Mouse (Mus musculus) limb, embryonic 10.5 days (tissue): ENCODE measurements around the gene Gm3045. TPM values are rescaled to one million over a fixed set of nuclear protein-coding genes. Genes with fewer than 3 reads are reported as not detected.

Source experiments
- DNase-seq: peaks from one replicate; pipeline ENCODE4 v3.0.0-alpha.2; 2017; ENCODE audit warnings: low spot score
- H3K27ac ChIP-seq: fragments of 300-500 bp; sonication (generic); 2 replicates; pipeline ENCODE4 v1.5.1; 2016; ENCODE audit warnings: mild to moderate bottlenecking
- H3K27me3 ChIP-seq: fragments of 300-500 bp; sonication (generic); 2 replicates; pipeline ENCODE4 v1.6.1; 2016; ENCODE audit warnings: low read depth, mild to moderate bottlenecking; ENCODE audit not compliant: poor library complexity, severe bottlenecking
- H3K36me3 ChIP-seq: fragments of 300-500 bp; sonication (generic); 2 replicates; pipeline ENCODE4 v1.6.1; 2016; ENCODE audit warnings: mild to moderate bottlenecking, moderate library complexity
- H3K4me1 ChIP-seq: fragments of 300-500 bp; sonication (generic); 2 replicates; pipeline ENCODE4 v1.6.1; 2016
- H3K4me3 ChIP-seq: fragments of 300-500 bp; sonication (generic); 2 replicates; pipeline ENCODE4 v1.5.1; 2016; ENCODE audit warnings: mild to moderate bottlenecking, moderate library complexity
- H3K9me3 ChIP-seq: fragments of 300-500 bp; sonication (generic); replicated peaks from 2 replicates; pipeline ENCODE4 v1.6.1; 2016; ENCODE audit warnings: mild to moderate bottlenecking
- whole genome bisulfite sequencing: fragments of 180-500 bp; shearing (Covaris S2); methylation state at CpG from one replicate; pipeline ENCODE4 v1.1.7; 2016; 5-methylcytosine and 5-hydroxymethylcytosine counted together
- polyA plus RNA-seq: library from polyadenylated mRNA; unstranded; fragments of >200 nt; fragmentation: Nextera tagmentation; extraction: Ambion mirVana; gene quantifications from 2 replicates; pipeline ENCODE4 v1.2.1, GENCODE M21; 2016

Gm3045 gene
- polyA plus RNA-seq: not detected in 2 replicates

- no peaks in the 10 kb centered on the region for H3K36me3 ChIP-seq
- H3K4me3 ChIP-seq: no peak within 1 kb of the TSS
- H3K9me3 ChIP-seq: no peaks in the 10 kb centered on the region
- 75% methylated on average over 4 of the region's 4 CpGs for WGBS
- H3K27ac ChIP-seq: no peak within 1 kb of the TSS
- peaks cover 32% of the 10 kb centered on the region for H3K4me1 ChIP-seq
- no peak for DNase-seq
- H3K27me3 ChIP-seq: peaks cover 43% of the 10 kb centered on the region
Observed at GRCm38 (mm10) chr13:56426365-56426764, at the start of gene Gm3045. Gm3045 (plus strand) TSS chr13:56426594.

- no peaks in the 10 kb centered on the region for H3K36me3 ChIP-seq
- H3K4me1 ChIP-seq: peaks cover 47% of the 10 kb centered on the region
- peak overlapping the region; percentile 82 for H3K27ac ChIP-seq
- H3K9me3 ChIP-seq: no peaks in the 10 kb centered on the region
- peak; percentile 71 for DNase-seq
- H3K27me3 ChIP-seq: no peaks in the 10 kb centered on the region
- WGBS: 23% methylated on average over 14 of the region's 14 CpGs
- H3K4me3 ChIP-seq: 0 out of 2 replicates have a peak overlapping the region, but pooled peaks have one; percentile 4
Observed at GRCm38 (mm10) chr13:56380855-56381685, 45.3 kb upstream of the Gm3045 start.

- Histone ChIP-seq H3K27ac (peak overlapping the region; percentile 64; the same call in 1 of the 2 replicates), H3K36me3 (no peaks in the 10 kb centered on the region), H3K27me3 (no peaks in the 10 kb centered on the region), H3K4me3 (no peak overlapping the region), H3K9me3 (no peaks in the 10 kb centered on the region), H3K4me1 (peaks cover 61% of the 10 kb centered on the region)
- WGBS: 84% methylated on average over 3 of the region's 3 CpGs
- no peak for DNase-seq
Observed at GRCm38 (mm10) chr13:56383406-56383805, 43.0 kb upstream of the Gm3045 start.

GRCm38 (mm10) chr13:56386411-56386810 is 40.0 kb upstream of the Gm3045 start:
- Histone ChIP-seq H3K27me3 (no peaks in the 10 kb centered on the region), H3K9me3 (no peaks in the 10 kb centered on the region), H3K27ac (peak overlapping the region; percentile 56; the same call in 1 of the 2 replicates), H3K4me3 (no peak overlapping the region), H3K36me3 (no peaks in the 10 kb centered on the region), H3K4me1 (peaks cover 37% of the 10 kb centered on the region)
- DNase-seq: no peak
- 62% methylated on average over 9 of the region's 9 CpGs for WGBS

GRCm38 (mm10) chr13:56387374-56387773 is 39.0 kb upstream of the Gm3045 start:
- WGBS: 64% methylated on average over 5 of the region's 5 CpGs
- Histone ChIP-seq H3K27me3 (no peaks in the 10 kb centered on the region), H3K4me3 (no peak overlapping the region), H3K36me3 (no peaks in the 10 kb centered on the region), H3K9me3 (no peaks in the 10 kb centered on the region), H3K4me1 (peaks cover 28% of the 10 kb centered on the region), H3K27ac (0 out of 2 replicates have a peak overlapping the region, but pooled peaks have one; percentile 5)
- no peak for DNase-seq

GRCm38 (mm10) chr13:56388042-56388441 is 38.4 kb upstream of the Gm3045 start:
- no peaks in the 10 kb centered on the region for H3K36me3 ChIP-seq
- H3K9me3 ChIP-seq: no peaks in the 10 kb centered on the region
- no peak overlapping the region for H3K4me3 ChIP-seq
- DNase-seq: no peak
- peaks cover 24% of the 10 kb centered on the region for H3K4me1 ChIP-seq
- WGBS: 84% methylated on average over 1 of the region's 1 CpGs
- H3K27me3 ChIP-seq: no peaks in the 10 kb centered on the region
- no peak overlapping the region for H3K27ac ChIP-seq

- 38% methylated on average over 5 of the region's 5 CpGs for WGBS
- H3K27ac ChIP-seq: peak overlapping the region; percentile 33; the same call in 1 of the 2 replicates
- H3K4me3 ChIP-seq: no peak overlapping the region
- DNase-seq: no peak
- H3K4me1 ChIP-seq: peaks cover 15% of the 10 kb centered on the region
- H3K36me3 ChIP-seq: no peaks in the 10 kb centered on the region
- no peaks in the 10 kb centered on the region for H3K9me3 ChIP-seq
- H3K27me3 ChIP-seq: peaks cover 3% of the 10 kb centered on the region; the same call in 1 of the 2 replicates
Observed at GRCm38 (mm10) chr13:56397572-56397971, 28.8 kb upstream of the Gm3045 start.

GRCm38 (mm10) chr13:56401186-56401585 is 25.2 kb upstream of the Gm3045 start:
- H3K27me3 ChIP-seq: peaks cover 3% of the 10 kb centered on the region; the same call in 1 of the 2 replicates

GRCm38 (mm10) chr13:56403381-56404086 is 22.9 kb upstream of the Gm3045 start:
- Histone ChIP-seq H3K4me3 (no peak overlapping the region), H3K36me3 (no peaks in the 10 kb centered on the region), H3K4me1 (peaks cover 14% of the 10 kb centered on the region), H3K27ac (peak overlapping the region; percentile 32), H3K27me3 (peaks cover 3% of the 10 kb centered on the region; the same call in 1 of the 2 replicates), H3K9me3 (no peaks in the 10 kb centered on the region)
- DNase-seq: no peak
- WGBS: 73% methylated on average over 8 of the region's 8 CpGs

More at GRCm38 (mm10) chr13:56401186-56401585, 25.2 kb upstream of the Gm3045 start:
- Histone ChIP-seq H3K36me3 (no peaks in the 10 kb centered on the region), H3K9me3 (no peaks in the 10 kb centered on the region), H3K4me1 (peaks cover 22% of the 10 kb centered on the region), H3K27ac (no peak overlapping the region), H3K4me3 (no peak overlapping the region)
- DNase-seq: no peak
- 79% methylated on average over 4 of the region's 4 CpGs for WGBS

GRCm38 (mm10) chr13:56404511-56405140 is 21.8 kb upstream of the Gm3045 start:
- Histone ChIP-seq H3K27me3 (peaks cover 3% of the 10 kb centered on the region; the same call in 1 of the 2 replicates), H3K9me3 (no peaks in the 10 kb centered on the region), H3K4me3 (no peak overlapping the region), H3K27ac (peak overlapping the region; percentile 58; the same call in 1 of the 2 replicates), H3K36me3 (no peaks in the 10 kb centered on the region), H3K4me1 (peaks cover 13% of the 10 kb centered on the region)
- WGBS: 80% methylated on average over 6 of the region's 6 CpGs
- no peak for DNase-seq

GRCm38 (mm10) chr13:56412286-56412873 is 14.0 kb upstream of the Gm3045 start:
- Histone ChIP-seq H3K9me3 (no peaks in the 10 kb centered on the region), H3K36me3 (no peaks in the 10 kb centered on the region), H3K27ac (no peak overlapping the region)

More at GRCm38 (mm10) chr13:56412286-56412873, 14.0 kb upstream of the Gm3045 start:
- 0 out of 2 replicates have a peak, but pooled peaks cover 5% of the 10 kb centered on the region for H3K27me3 ChIP-seq
- H3K4me1 ChIP-seq: no peaks in the 10 kb centered on the region
- 90% methylated on average over 9 of the region's 9 CpGs for WGBS
- no peak overlapping the region for H3K4me3 ChIP-seq
- DNase-seq: no peak
